Mouse (Mus musculus) inflammation-experienced regulatory T-cells, adult 6 months (primary cell): ENCODE measurements around the gene Srebf1. TPM values are rescaled to one million over a fixed set of nuclear protein-coding genes. Genes with fewer than 3 reads are reported as not detected.
A peak's percentile ranks its signal among the peaks of the same experiment; 100 is the strongest.

Source experiments
- ATAC-seq: one replicate; pipeline ENCODE4 v1.8.0; 2017
- polyA plus RNA-seq, 3 experiments: library from polyadenylated mRNA; unstranded; fragments of 100-300 nt; shearing (Covaris generic); gene quantifications; one replicate each; pipeline ENCODE4 v1.2.1; 2017

Srebf1 gene
- polyA plus RNA-seq, 3 experiments from 2014 or later: 21.7 to 26.7 (median 24.3) TPM

- ATAC-seq: peak; percentile 53
These were observed 46.0 kb downstream of the Srebf1 start for GRCm38 (mm10) chr11:60176182-60176974.

- peak; percentile 45 for ATAC-seq
These were observed 46.8 kb downstream of the Srebf1 start for GRCm38 (mm10) chr11:60175371-60176181.

- no peak for ATAC-seq
These were observed 48.7 kb downstream of the Srebf1 start for GRCm38 (mm10) chr11:60173606-60174184.

GRCm38 (mm10) chr11:60172074-60172473 is 50.3 kb downstream of the Srebf1 start:
- ATAC-seq: no peak

GRCm38 (mm10) chr11:60168780-60169179 is 53.6 kb downstream of the Srebf1 start:
- ATAC-seq: no peak

- no peak for ATAC-seq
These were observed 57.3 kb downstream of the Srebf1 start for GRCm38 (mm10) chr11:60165076-60165475.

GRCm38 (mm10) chr11:60164450-60164849 is 57.9 kb downstream of the Srebf1 start:
- no peak for ATAC-seq

- no peak for ATAC-seq
These were observed 59.0 kb downstream of the Srebf1 start for GRCm38 (mm10) chr11:60163362-60163761.

GRCm38 (mm10) chr11:60162547-60162946 is 59.8 kb downstream of the Srebf1 start:
- no peak for ATAC-seq

GRCm38 (mm10) chr11:60161146-60161874 is 61.1 kb downstream of the Srebf1 start:
- ATAC-seq: no peak

- ATAC-seq: no peak
These were observed 61.8 kb downstream of the Srebf1 start for GRCm38 (mm10) chr11:60160454-60161114.

- ATAC-seq: no peak
These were observed 62.4 kb downstream of the Srebf1 start for GRCm38 (mm10) chr11:60159955-60160354.

GRCm38 (mm10) chr11:60158271-60158670 is 64.1 kb downstream of the Srebf1 start:
- no peak for ATAC-seq

GRCm38 (mm10) chr11:60155690-60156089 is 66.7 kb downstream of the Srebf1 start:
- ATAC-seq: no peak

- ATAC-seq: no peak
These were observed 68.4 kb downstream of the Srebf1 start for GRCm38 (mm10) chr11:60153936-60154335.

- no peak for ATAC-seq
These were observed 70.0 kb downstream of the Srebf1 start for GRCm38 (mm10) chr11:60152339-60152738.

- ATAC-seq: no peak
These were observed 71.7 kb downstream of the Srebf1 start for GRCm38 (mm10) chr11:60150677-60151076.

Other genes with a start within 250 kb of the Srebf1 start
- gene Pemt, start 176.1 kb downstream of the Srebf1 start, polyA plus RNA-seq: 1 to 10 TPM in 2 of 3 experiments, under 1 TPM in 1; 0.74 to 2.5 (median 1.9) TPM
- 10 to 100 TPM in 2 of 3 experiments, 1 to 10 TPM in 1; 5.6 to 12.2 (median 12.1) TPM for gene Rai1, start 117.6 kb downstream of the Srebf1 start, polyA plus RNA-seq
- 10 to 100 TPM in 2 of 3 experiments, 1 to 10 TPM in 1; 8.9 to 34.5 (median 24.4) TPM for gene Tom1l2, start 130.3 kb upstream of the Srebf1 start, polyA plus RNA-seq
- gene Drc3, start 130.7 kb upstream of the Srebf1 start, polyA plus RNA-seq: under 1 TPM; 0.25 to 0.87 (median 0.42) TPM
- 10 to 100 TPM in 1 of 3 experiments, 1 to 10 TPM in 2; 9.8 to 12.6 (median 10.0) TPM for gene Gid4, start 194.6 kb upstream of the Srebf1 start, polyA plus RNA-seq
- 10 to 100 TPM; 35.8 to 45.1 (median 43.9) TPM for gene Atpaf2, start 195.9 kb upstream of the Srebf1 start, polyA plus RNA-seq
- gene Drg2, start 232.0 kb upstream of the Srebf1 start, polyA plus RNA-seq: 10 to 100 TPM; 44.3 to 68.8 (median 50.2) TPM
- under 1 TPM in 1 of 3 experiments, not detected in 2; 0.09 TPM for gene Myo15, start 246.8 kb upstream of the Srebf1 start, polyA plus RNA-seq